Mouse (Mus musculus): ENCODE measurements around the gene Unc13a. TPM values are rescaled to one million over a fixed set of nuclear protein-coding genes. Genes with fewer than 3 reads are reported as not detected.
"Not testable (repeated sequence)": the region's sequence is repeated elsewhere in the genome, so short reads cannot be mapped to it uniquely, and the experiment has no call there.

Gene Unc13a
- polyA plus RNA-seq, 1 experiment from 2014 or later, result 0.20 TPM

- H3K4me2 ChIP-seq (ENCODE audit: low read depth, low read length), result 0 out of 2 replicates have a peak overlapping the region, but pooled peaks have one; percentile 2
- no peak overlapping the region for H3K4me3 ChIP-seq (ENCODE audit: low read depth, low read length)
- no peak overlapping the region for H3K27ac ChIP-seq (ENCODE audit: low read length)
- no peaks in the 10 kb centered on the region for H3K9me3 ChIP-seq (replicated peaks; ENCODE audit: control insufficient read depth, low read length)
- ATAC-seq (ENCODE audit: low read depth), result no peak; the same call in none of the 2 replicates
- H3K36me3 ChIP-seq (ENCODE audit: control insufficient read depth, insufficient read depth), result peaks cover 6% of the 10 kb centered on the region; the same call in 1 of the 2 replicates
- 65% methylated on average over 25 of the region's 25 CpGs for WGBS (ENCODE audit: insufficient replicate concordance)
- H3K4me1 ChIP-seq (ENCODE audit: control insufficient read depth, low read depth, low read length), result peaks cover 4% of the 10 kb centered on the region; the same call in 1 of the 2 replicates
- no peaks in the 10 kb centered on the region; the same call in 1 of the 2 replicates for H3K27me3 ChIP-seq (ENCODE audit: control insufficient read depth, insufficient read depth, low read depth, low read length)
- no peak overlapping the region for H3K9ac ChIP-seq (ENCODE audit: low read depth, low read length)
Observed at GRCm38 (mm10) chr8:71709134-71709799, 37.7 kb upstream of the Unc13a start.

- Histone ChIP-seq H3K4me3 (ENCODE audit: low read depth, low read length) (no peak overlapping the region), H3K27me3 (ENCODE audit: control insufficient read depth, insufficient read depth, low read depth, low read length) (no peaks in the 10 kb centered on the region; the same call in 1 of the 2 replicates), H3K4me1 (ENCODE audit: control insufficient read depth, low read depth, low read length) (peaks cover 8% of the 10 kb centered on the region), H3K4me2 (ENCODE audit: low read depth, low read length) (no peak overlapping the region), H3K9ac (ENCODE audit: low read depth, low read length) (no peak overlapping the region), H3K36me3 (ENCODE audit: control insufficient read depth, insufficient read depth) (peaks cover 6% of the 10 kb centered on the region; the same call in 1 of the 2 replicates), H3K27ac (ENCODE audit: low read length) (no peak overlapping the region), H3K9me3 (replicated peaks; ENCODE audit: control insufficient read depth, low read length) (no peaks in the 10 kb centered on the region)
- ATAC-seq (ENCODE audit: low read depth), result no peak
- WGBS (ENCODE audit: insufficient replicate concordance), result 38% methylated on average over 8 of the region's 8 CpGs
Observed at GRCm38 (mm10) chr8:71707874-71708273, 36.3 kb upstream of the Unc13a start.

- Histone ChIP-seq H3K4me3 (ENCODE audit: low read depth, low read length) (peak overlapping the region; percentile 59), H3K27me3 (ENCODE audit: control insufficient read depth, insufficient read depth, low read depth, low read length) (peaks cover 28% of the 10 kb centered on the region), H3K4me2 (ENCODE audit: low read depth, low read length) (peak overlapping the region; percentile 74), H3K4me1 (ENCODE audit: control insufficient read depth, low read depth, low read length) (peaks cover 29% of the 10 kb centered on the region), H3K27ac (ENCODE audit: low read length) (peak overlapping the region; percentile 86), H3K9ac (ENCODE audit: low read depth, low read length) (peak overlapping the region; percentile 40)
- H3K36me3 ChIP-seq (ENCODE audit: control insufficient read depth, insufficient read depth); H3K9me3 ChIP-seq (replicated peaks; ENCODE audit: control insufficient read depth, low read length): not testable (repeated sequence)
- ATAC-seq (ENCODE audit: low read depth), result peak; percentile 76
Observed at GRCm38 (mm10) chr8:71703400-71703799, 31.8 kb upstream of the Unc13a start.

- 35% methylated on average over 3 of the region's 3 CpGs for WGBS (ENCODE audit: insufficient replicate concordance)
- Histone ChIP-seq H3K9me3 (replicated peaks; ENCODE audit: control insufficient read depth, low read length) (no peaks in the 10 kb centered on the region), H3K4me3 (ENCODE audit: low read depth, low read length) (peak overlapping the region; percentile 59), H3K27me3 (ENCODE audit: control insufficient read depth, insufficient read depth, low read depth, low read length) (peaks cover 28% of the 10 kb centered on the region), H3K9ac (ENCODE audit: low read depth, low read length) (peak overlapping the region; percentile 68), H3K4me1 (ENCODE audit: control insufficient read depth, low read depth, low read length) (peaks cover 29% of the 10 kb centered on the region), H3K27ac (ENCODE audit: low read length) (peak overlapping the region; percentile 86), H3K4me2 (ENCODE audit: low read depth, low read length) (peak overlapping the region; percentile 74), H3K36me3 (ENCODE audit: control insufficient read depth, insufficient read depth) (no peaks in the 10 kb centered on the region)
- ATAC-seq (ENCODE audit: low read depth), result peak; percentile 98
Observed at GRCm38 (mm10) chr8:71702923-71703322, 31.4 kb upstream of the Unc13a start.

- ATAC-seq (ENCODE audit: low read depth), result peak; percentile 20; the same call in 1 of the 2 replicates
- peak overlapping the region; percentile 68 for H3K9ac ChIP-seq (ENCODE audit: low read depth, low read length)
- WGBS (ENCODE audit: insufficient replicate concordance), result 14% methylated on average over 4 of the region's 4 CpGs
- no peaks in the 10 kb centered on the region for H3K9me3 ChIP-seq (replicated peaks; ENCODE audit: control insufficient read depth, low read length)
- H3K36me3 ChIP-seq (ENCODE audit: control insufficient read depth, insufficient read depth), result no peaks in the 10 kb centered on the region
- peaks cover 29% of the 10 kb centered on the region for H3K4me1 ChIP-seq (ENCODE audit: control insufficient read depth, low read depth, low read length)
- H3K27me3 ChIP-seq (ENCODE audit: control insufficient read depth, insufficient read depth, low read depth, low read length), result peaks cover 28% of the 10 kb centered on the region
- peak overlapping the region; percentile 74 for H3K4me2 ChIP-seq (ENCODE audit: low read depth, low read length)
- peak overlapping the region; percentile 59 for H3K4me3 ChIP-seq (ENCODE audit: low read depth, low read length)
- peak overlapping the region; percentile 86; the same call in 1 of the 2 replicates for H3K27ac ChIP-seq (ENCODE audit: low read length)
Observed at GRCm38 (mm10) chr8:71702087-71702432, 30.5 kb upstream of the Unc13a start.

- peak within 1 kb of the TSS; percentile 74 for H3K4me2 ChIP-seq (ENCODE audit: low read depth, low read length)
- no peaks in the 10 kb centered on the region for H3K9me3 ChIP-seq (replicated peaks; ENCODE audit: control insufficient read depth, low read length)
- peaks cover 29% of the 10 kb centered on the region for H3K27me3 ChIP-seq (ENCODE audit: control insufficient read depth, insufficient read depth, low read depth, low read length)
- no peak for ATAC-seq (ENCODE audit: low read depth)
- peak within 1 kb of the TSS; percentile 68 for H3K9ac ChIP-seq (ENCODE audit: low read depth, low read length)
- H3K27ac ChIP-seq (ENCODE audit: low read length), result peak within 1 kb of the TSS; percentile 86
- H3K36me3 ChIP-seq (ENCODE audit: control insufficient read depth, insufficient read depth), result no peaks in the 10 kb centered on the region
- H3K4me3 ChIP-seq (ENCODE audit: low read depth, low read length), result peak within 1 kb of the TSS; percentile 59
- H3K4me1 ChIP-seq (ENCODE audit: control insufficient read depth, low read depth, low read length), result peaks cover 29% of the 10 kb centered on the region
- WGBS (ENCODE audit: insufficient replicate concordance), result 11% methylated on average over 32 of the region's 34 CpGs
Observed at GRCm38 (mm10) chr8:71701414-71702086, 30.0 kb upstream of the Unc13a start, which contains the start of gene B3gnt3. Gene B3gnt3 (minus strand): TSS chr8:71701789.

- no peak for ATAC-seq (ENCODE audit: low read depth)
- peak overlapping the region; percentile 74 for H3K4me2 ChIP-seq (ENCODE audit: low read depth, low read length)
- H3K27ac ChIP-seq (ENCODE audit: low read length), result no peak overlapping the region
- 10% methylated on average over 29 of the region's 29 CpGs for WGBS (ENCODE audit: insufficient replicate concordance)
- H3K27me3 ChIP-seq (ENCODE audit: control insufficient read depth, insufficient read depth, low read depth, low read length), result peaks cover 31% of the 10 kb centered on the region
- peaks cover 29% of the 10 kb centered on the region for H3K4me1 ChIP-seq (ENCODE audit: control insufficient read depth, low read depth, low read length)
- H3K36me3 ChIP-seq (ENCODE audit: control insufficient read depth, insufficient read depth), result no peaks in the 10 kb centered on the region
- H3K9me3 ChIP-seq (replicated peaks; ENCODE audit: control insufficient read depth, low read length), result no peaks in the 10 kb centered on the region
- H3K4me3 ChIP-seq (ENCODE audit: low read depth, low read length), result peak overlapping the region; percentile 59
- peak overlapping the region; percentile 37; the same call in 1 of the 2 replicates for H3K9ac ChIP-seq (ENCODE audit: low read depth, low read length)
Observed at GRCm38 (mm10) chr8:71700493-71701269, 29.1 kb upstream of the Unc13a start.

GRCm38 (mm10) chr8:71695456-71695855, 23.9 kb upstream of the Unc13a start:
- not testable (repeated sequence) for H3K9me3 ChIP-seq (replicated peaks; ENCODE audit: control insufficient read depth, low read length); H3K4me3 ChIP-seq (ENCODE audit: low read depth, low read length); H3K4me2 ChIP-seq (ENCODE audit: low read depth, low read length); H3K9ac ChIP-seq (ENCODE audit: low read depth, low read length); H3K27ac ChIP-seq (ENCODE audit: low read length); ATAC-seq (ENCODE audit: low read depth); H3K36me3 ChIP-seq (ENCODE audit: control insufficient read depth, insufficient read depth); H3K4me1 ChIP-seq (ENCODE audit: control insufficient read depth, low read depth, low read length)
- peaks cover 65% of the 10 kb centered on the region for H3K27me3 ChIP-seq (ENCODE audit: control insufficient read depth, insufficient read depth, low read depth, low read length)
- 56% methylated on average over 12 of the region's 12 CpGs for WGBS (ENCODE audit: insufficient replicate concordance)

Data from liver, embryonic 16.5 days (tissue).